Mouse (Mus musculus): ENCODE results near the gene Gm45521.
"Not testable (repeated sequence)": the region's sequence is repeated elsewhere in the genome, so short reads cannot be mapped to it uniquely, and the experiment has no call there.

The Gm45521 gene

DNA sequence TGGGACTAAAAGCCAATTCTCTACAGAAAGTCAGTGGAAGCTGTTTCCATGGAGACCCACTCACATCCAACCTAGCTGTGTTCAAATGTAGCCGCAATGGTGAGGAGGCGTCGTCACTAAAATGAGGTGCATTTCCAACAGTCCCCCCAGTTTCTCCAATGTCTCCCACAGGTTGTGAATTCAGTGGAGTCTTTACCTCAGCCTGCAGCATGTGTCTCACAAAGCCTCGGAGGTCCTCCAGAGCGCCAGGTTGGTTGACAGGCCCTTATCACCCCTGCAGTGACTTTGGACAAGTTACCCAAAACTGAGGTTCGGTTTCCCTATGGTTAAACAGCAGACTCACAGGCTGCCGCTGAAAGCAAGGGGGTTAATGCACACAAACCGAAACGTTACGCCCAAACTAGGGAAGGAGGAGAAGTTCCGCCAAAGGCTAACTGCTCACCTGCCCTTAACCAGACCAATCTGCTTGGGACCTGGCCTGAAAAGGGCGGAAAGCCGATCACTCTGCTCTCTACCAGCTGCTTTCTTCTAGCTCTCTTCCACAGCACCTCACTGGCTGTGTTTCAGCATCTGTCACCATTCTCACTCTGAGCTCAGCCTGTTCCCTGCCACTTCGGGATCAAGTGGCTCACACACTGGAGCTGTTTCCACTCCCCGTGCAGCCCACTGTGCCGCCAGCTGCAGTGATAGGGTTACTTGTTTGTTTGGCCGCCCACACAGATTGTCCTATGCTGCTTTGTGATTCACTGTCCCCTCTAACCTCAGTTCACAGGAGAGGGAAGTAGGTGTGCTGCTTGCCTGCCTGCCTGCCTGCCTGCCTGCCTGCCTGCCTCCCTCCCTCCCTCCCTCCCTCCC lies 44.0 kb downstream of the Gm45521 start:
- no peak for DNase-seq

DNA sequence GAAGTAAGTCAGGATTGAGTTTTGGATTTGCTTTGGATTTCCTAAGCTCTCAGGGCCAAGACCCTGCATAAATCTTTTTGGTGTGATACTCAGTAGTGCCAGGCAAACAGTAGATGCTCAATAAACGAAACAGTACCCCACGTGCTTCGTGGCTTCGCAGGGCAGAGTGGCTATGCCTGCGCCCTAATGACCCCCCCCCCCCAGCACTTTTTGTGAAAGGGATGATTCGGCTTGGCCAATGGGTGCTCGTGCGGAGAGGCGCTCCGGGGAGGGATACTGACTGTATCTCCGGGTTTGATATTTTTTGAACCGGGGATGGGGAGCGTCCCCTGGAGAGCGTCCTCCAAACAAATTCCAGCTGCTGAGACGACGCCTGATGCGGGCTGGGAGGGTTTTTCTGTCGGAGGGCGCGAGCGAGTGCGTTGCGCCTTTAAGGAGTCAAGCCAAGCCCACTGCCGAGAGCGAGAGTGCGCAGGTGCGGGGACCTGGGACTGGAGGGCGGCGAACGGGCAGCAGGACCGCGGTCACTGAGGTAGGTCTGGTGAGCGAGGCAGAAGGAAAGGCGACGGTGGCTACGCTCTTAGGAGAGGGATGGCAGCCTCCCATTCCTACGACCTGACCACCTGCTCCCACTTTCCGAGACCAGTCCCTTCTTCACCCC lies 45.5 kb downstream of the Gm45521 start, which contains the start of gene Abhd6:
TSS of gene Abhd6 (plus strand) at position 471 of the 661 bp plus-strand sequence.
- peak; percentile 90 for DNase-seq

GRCm38 (mm10) chr14:8003093-8003670 lies 46.1 kb downstream of the Gm45521 start:
- peak; percentile 71 for DNase-seq

DNA sequence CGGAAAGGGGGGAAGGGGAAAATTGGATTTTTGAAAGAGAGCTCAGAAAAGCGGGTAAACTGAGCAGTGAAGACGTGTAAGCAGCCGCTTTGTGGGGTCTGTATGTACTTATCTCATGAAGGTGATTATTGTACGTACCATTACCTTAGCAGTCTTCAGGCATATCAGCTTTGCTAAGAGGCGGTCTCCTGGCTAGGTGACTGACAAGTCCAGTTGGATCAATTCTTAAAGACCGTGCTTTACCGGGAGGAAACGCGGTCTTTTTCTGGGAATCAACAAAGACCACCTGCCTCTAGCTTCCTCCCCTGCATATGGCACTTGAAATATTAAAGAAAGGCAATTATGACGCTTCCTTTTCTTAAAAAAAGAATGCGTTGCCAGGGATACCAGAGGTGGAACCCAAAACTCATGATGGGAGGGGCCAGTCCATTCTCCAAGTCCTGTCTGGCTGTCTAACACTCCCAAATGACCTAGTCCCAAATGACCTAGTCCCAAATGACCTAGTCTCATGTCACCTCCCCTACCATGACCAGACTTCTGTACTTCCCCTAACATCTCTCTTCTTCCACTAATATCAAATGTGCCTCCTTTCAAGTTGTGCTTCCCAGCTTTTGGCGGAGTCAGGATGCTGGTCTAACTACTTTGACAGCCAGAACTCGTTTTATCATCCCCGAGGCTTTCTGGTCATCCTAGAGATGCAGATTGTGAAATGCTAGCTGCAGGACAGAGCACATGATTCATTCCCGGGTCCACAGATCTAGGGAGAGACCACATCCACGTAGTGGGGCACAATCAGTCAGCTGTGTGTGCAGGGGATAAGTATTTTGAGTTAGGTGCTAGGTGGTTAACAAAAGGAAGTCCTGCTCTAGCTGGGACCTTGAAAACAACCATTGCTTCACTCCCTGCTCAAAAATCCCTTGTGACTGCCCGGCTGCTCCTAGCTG lies 46.9 kb downstream of the Gm45521 start:
- no peak for DNase-seq

GRCm38 (mm10) chr14:8006061-8006460 lies 49.0 kb downstream of the Gm45521 start:
- DNase-seq = not testable (repeated sequence)

- DNase-seq = no peak
Observed at GRCm38 (mm10) chr14:8007084-8007483, 50.0 kb downstream of the Gm45521 start.

GRCm38 (mm10) chr14:8007486-8007885 lies 50.4 kb downstream of the Gm45521 start:
- no peak for DNase-seq

DNA sequence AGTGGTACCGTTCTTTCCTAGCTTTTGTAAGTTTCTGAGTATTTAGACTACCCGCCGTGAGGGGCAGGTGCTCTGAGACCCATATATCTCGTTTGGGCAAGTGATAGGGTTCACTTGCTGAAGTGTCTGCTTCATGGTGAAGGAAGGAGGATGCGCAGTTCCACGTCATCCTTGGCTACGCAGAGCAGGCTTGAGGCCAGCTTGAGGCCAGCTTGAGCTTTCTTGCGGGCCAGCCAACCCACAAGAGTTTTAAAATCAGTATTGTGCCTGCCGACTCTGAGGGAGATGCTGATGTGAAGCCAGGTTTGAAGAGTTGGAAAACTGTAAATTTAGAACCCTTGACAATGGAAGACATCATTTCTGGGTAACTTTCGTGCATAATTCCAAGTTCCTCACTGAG lies 50.8 kb downstream of the Gm45521 start:
- no peak for DNase-seq
